Mouse (Mus musculus) embryonic fibroblast, embryonic 13.5 days (primary cell): ENCODE data around the gene Ccdc85b.

Experiments
- CTCF ChIP-seq: IDR thresholded peaks from 2 replicates; pipeline ENCODE4 v1.5.1; 2011; ENCODE audit warnings: mild to moderate bottlenecking, control low read depth, low read length, moderate library complexity, borderline replicate concordance; ENCODE audit not compliant: insufficient read depth
- POLR2A ChIP-seq: IDR thresholded peaks from 2 replicates; pipeline ENCODE4 v1.6.1; 2011; ENCODE audit warnings: low read depth, mild to moderate bottlenecking, control low read depth, low read length, moderate library complexity

- TF ChIP-seq CTCF, result no peak
- no peak for TF ChIP-seq POLR2A
These were observed 34.7 kb downstream of the Ccdc85b start for GRCm38 (mm10) chr19:5422895-5423443.
